Mouse (Mus musculus) cerebellum, postnatal 14 days (tissue): Measurements from ENCODE around the gene Ccdc124.
A peak's percentile ranks its signal among the peaks of the same experiment; 100 is the strongest.

Source experiments
- DNase-seq, 2 experiments: peaks; one replicate each; pipeline ENCODE4 v3.0.0; 2021; ENCODE audit warnings: mixed read lengths in 2 of 2

The Ccdc124 gene

GRCm38 (mm10) chr8:70894771-70895545, 21.2 kb upstream of the Ccdc124 start:
- no peak for DNase-seq

GRCm38 (mm10) chr8:70894385-70894720, 20.6 kb upstream of the Ccdc124 start:
- DNase-seq, result no peak

- DNase-seq, result peak; percentile 75 to 87
These were observed 20.1 kb upstream of the Ccdc124 start for GRCm38 (mm10) chr8:70893656-70894384.

- peak in 1 of 2 experiments; percentile 14 for DNase-seq
These were observed 19.3 kb upstream of the Ccdc124 start for GRCm38 (mm10) chr8:70892896-70893655.

- DNase-seq, result peak in 1 of 2 experiments; percentile 39
These were observed 18.5 kb upstream of the Ccdc124 start, which contains the start of gene Slc5a5 for GRCm38 (mm10) chr8:70892022-70892895. Slc5a5 (minus strand) TSS chr8:70892757.

GRCm38 (mm10) chr8:70891356-70891755, 17.6 kb upstream of the Ccdc124 start:
- DNase-seq, result peak in 1 of 2 experiments; percentile 37

GRCm38 (mm10) chr8:70890656-70891055, 16.9 kb upstream of the Ccdc124 start:
- DNase-seq, result no peak

GRCm38 (mm10) chr8:70887669-70888068, 13.9 kb upstream of the Ccdc124 start:
- DNase-seq, result no peak

- no peak for DNase-seq
These were observed 11.9 kb upstream of the Ccdc124 start for GRCm38 (mm10) chr8:70885612-70886011.

GRCm38 (mm10) chr8:70884683-70885082, 10.9 kb upstream of the Ccdc124 start:
- no peak for DNase-seq

- peak; percentile 69 to 70 for DNase-seq
These were observed 10.5 kb upstream of the Ccdc124 start for GRCm38 (mm10) chr8:70884186-70884585.

GRCm38 (mm10) chr8:70880546-70880945, 6.8 kb upstream of the Ccdc124 start:
- DNase-seq, result peak in 1 of 2 experiments; percentile 62

- peak; percentile 94 to 98 for DNase-seq
These were observed 6.4 kb upstream of the Ccdc124 start for GRCm38 (mm10) chr8:70880126-70880525.

- peak; percentile 70 to 81 for DNase-seq
These were observed 5.8 kb upstream of the Ccdc124 start for GRCm38 (mm10) chr8:70879500-70879899.

GRCm38 (mm10) chr8:70878178-70878577, 4.4 kb upstream of the Ccdc124 start:
- no peak for DNase-seq

GRCm38 (mm10) chr8:70876382-70876781, 2.6 kb upstream of the Ccdc124 start:
- no peak for DNase-seq

- no peak for DNase-seq
These were observed 706 bp upstream of the Ccdc124 start for GRCm38 (mm10) chr8:70874441-70874840.

GRCm38 (mm10) chr8:70872643-70873363, 932 bp downstream of the Ccdc124 start:
- no peak for DNase-seq

- no peak for DNase-seq
These were observed 2.4 kb downstream of the Ccdc124 start for GRCm38 (mm10) chr8:70871195-70871807.

- DNase-seq, result peak; percentile 87
These were observed 4.1 kb downstream of the Ccdc124 start for GRCm38 (mm10) chr8:70869601-70870041.

- DNase-seq, result no peak
These were observed 4.5 kb downstream of the Ccdc124 start for GRCm38 (mm10) chr8:70869199-70869571.
